ENCODE assay signal across 9 mouse cellular contexts in the genomic region with DNA sequence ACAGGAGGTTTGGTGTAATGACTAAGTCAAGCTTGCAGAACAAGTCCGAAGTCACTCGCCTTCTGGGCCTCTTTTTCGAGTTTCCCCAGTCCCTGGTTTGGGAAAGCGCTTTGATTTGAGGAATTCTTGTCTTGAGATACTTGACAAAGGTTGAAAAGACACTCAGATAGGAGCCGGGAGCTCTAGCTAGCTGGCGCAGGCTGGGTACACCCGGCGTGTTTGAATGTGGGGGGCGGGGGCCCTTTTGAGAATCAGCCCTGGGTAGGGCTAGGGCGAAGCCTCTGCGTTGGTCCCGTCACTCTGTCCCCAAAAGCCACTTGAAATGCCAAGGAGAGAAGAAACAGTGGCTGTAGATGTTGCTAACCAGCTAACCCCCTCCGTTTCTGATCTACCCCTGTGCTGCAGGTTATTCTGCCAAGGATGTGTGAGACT.
DNase-seq lines count a peak whose midpoint lies in the region; ATAC-seq and TF ChIP-seq lines count a peak whose summit lies in the region.
"Had no signal": no experiment of that assay in that cellular context is flagged by ENCODE, and none has a peak within 500 bp of the region (broad histone marks: within the 10 kb centered on the region; RNA-seq: fewer than 3 reads in every experiment).

No protein-coding gene starts in this region.

- no peak for TF ChIP-seq POLR2A in kidney, adult 2 months (IDR thresholded peaks at IDR 0.05; ENCODE audit: low read depth, low read length)

- ATAC-seq in kidney, embryonic 15.5 days (replicated peaks; ENCODE audit: low FRiP score) = no peak
- ATAC-seq in embryonic facial prominence, embryonic 13.5 days (ENCODE audit: insufficient number of reproducible peaks, insufficient read depth, low FRiP score, low TSS enrichment, low read depth) = no peak
- no peak for ATAC-seq in intestine, embryonic 15.5 days
- ATAC-seq in neural tube, embryonic 14.5 days (ENCODE audit: low read depth) = no peak
- ATAC-seq in megakaryocyte progenitor cell, adult 5-6 weeks (replicated peaks; ENCODE audit: poor library complexity) = no peak

- H3K4me2 ChIP-seq in kidney, embryonic 15.5 days = peak overlapping the region; percentile 96
- H3K4me2 ChIP-seq in embryonic facial prominence, embryonic 13.5 days = peak overlapping the region; percentile 92
- peak overlapping the region; percentile 96 for H3K4me2 ChIP-seq in intestine, embryonic 15.5 days (replicated peaks)
- H3K4me2 ChIP-seq in neural tube, embryonic 14.5 days (ENCODE audit: low read depth, low read length) = peak overlapping the region; percentile 70

- peak overlapping the region; percentile 58 for H3K4me3 ChIP-seq in kidney, embryonic 15.5 days (replicated peaks)
- peak overlapping the region; percentile 57 for H3K4me3 ChIP-seq in embryonic facial prominence, embryonic 13.5 days
- H3K4me3 ChIP-seq in intestine, embryonic 15.5 days (replicated peaks) = peak overlapping the region; percentile 47
- peak overlapping the region; percentile 57 for H3K4me3 ChIP-seq in neural tube, embryonic 14.5 days (ENCODE audit: low read depth, low read length)
- H3K4me3 ChIP-seq in kidney, adult 2 months (ENCODE audit: insufficient read depth, low read depth, low read length) = no peak overlapping the region

- peaks cover 95% of the 10 kb centered on the region for H3K27me3 ChIP-seq in kidney, embryonic 15.5 days
- peaks cover 94% of the 10 kb centered on the region for H3K27me3 ChIP-seq in embryonic facial prominence, embryonic 13.5 days
- H3K27me3 ChIP-seq in intestine, embryonic 15.5 days (replicated peaks) = peaks cover 64% of the 10 kb centered on the region
- H3K27me3 ChIP-seq in neural tube, embryonic 14.5 days (ENCODE audit: control insufficient read depth, insufficient read depth, low read length) = peaks cover 23% of the 10 kb centered on the region
- peaks cover 6% of the 10 kb centered on the region; the same call in 1 of the 2 replicates for H3K27me3 ChIP-seq in kidney, adult 2 months (replicated peaks; ENCODE audit: control insufficient read depth, insufficient read depth, low read length)

- H3K36me3 ChIP-seq in kidney, embryonic 15.5 days = no peaks in the 10 kb centered on the region
- H3K36me3 ChIP-seq in embryonic facial prominence, embryonic 13.5 days = no peaks in the 10 kb centered on the region
- no peaks in the 10 kb centered on the region for H3K36me3 ChIP-seq in intestine, embryonic 15.5 days
- H3K36me3 ChIP-seq in neural tube, embryonic 14.5 days (ENCODE audit: control insufficient read depth, insufficient read depth, low read length) = no peaks in the 10 kb centered on the region
- H3K36me3 ChIP-seq in kidney, adult 2 months (ENCODE audit: control insufficient read depth, insufficient read depth, low read length) = no peaks in the 10 kb centered on the region
- H3K36me3 ChIP-seq: G1E had no signal

- 2% methylated on average over 13 of the region's 13 CpGs for WGBS in kidney, embryonic 15.5 days
- WGBS in embryonic facial prominence, embryonic 13.5 days = 1% methylated on average over 13 of the region's 13 CpGs
- 2% methylated on average over 13 of the region's 13 CpGs for WGBS in intestine, embryonic 15.5 days
- WGBS in neural tube, embryonic 14.5 days = under 1% methylated on average over 13 of the region's 13 CpGs
- 4% methylated on average over 13 of the region's 13 CpGs for WGBS in kidney, adult 2 months

- peaks cover 38% of the 10 kb centered on the region for H3K4me1 ChIP-seq in kidney, embryonic 15.5 days
- H3K4me1 ChIP-seq in embryonic facial prominence, embryonic 13.5 days = peaks cover 36% of the 10 kb centered on the region
- peaks cover 27% of the 10 kb centered on the region for H3K4me1 ChIP-seq in intestine, embryonic 15.5 days (replicated peaks)
- no peaks in the 10 kb centered on the region for H3K4me1 ChIP-seq in neural tube, embryonic 14.5 days (ENCODE audit: control insufficient read depth, insufficient read depth, low read length)
- H3K4me1 ChIP-seq in kidney, adult 2 months (ENCODE audit: control insufficient read depth, insufficient read depth, low read length) = no peaks in the 10 kb centered on the region

- H3K27ac ChIP-seq in kidney, embryonic 15.5 days = no peak overlapping the region
- no peak overlapping the region for H3K27ac ChIP-seq in embryonic facial prominence, embryonic 13.5 days
- H3K27ac ChIP-seq in intestine, embryonic 15.5 days = no peak overlapping the region
- H3K27ac ChIP-seq in neural tube, embryonic 14.5 days (ENCODE audit: low read depth, low read length) = 0 out of 2 replicates have a peak overlapping the region, but pooled peaks have one; percentile 72
- no peak overlapping the region for H3K27ac ChIP-seq in kidney, adult 2 months (ENCODE audit: insufficient read depth, low read depth, low read length)

- peak overlapping the region; percentile 35; the same call in 1 of the 2 replicates for H3K9ac ChIP-seq in kidney, embryonic 15.5 days
- peak overlapping the region; percentile 72 for H3K9ac ChIP-seq in embryonic facial prominence, embryonic 13.5 days
- H3K9ac ChIP-seq in intestine, embryonic 15.5 days = peak overlapping the region; percentile 36; the same call in 1 of the 2 replicates
- peak overlapping the region; percentile 66 for H3K9ac ChIP-seq in neural tube, embryonic 14.5 days (replicated peaks; ENCODE audit: low read depth, low read length)

- DNase-seq in kidney, postnatal 4 days = no peak
- DNase-seq in testis, postnatal 14 days (ENCODE audit: low spot score) = no peak
- DNase-seq in kidney, adult 2 months = no peak

- H3K9me3 ChIP-seq in kidney, embryonic 15.5 days (replicated peaks) = no peaks in the 10 kb centered on the region
- no peaks in the 10 kb centered on the region for H3K9me3 ChIP-seq in embryonic facial prominence, embryonic 13.5 days
- no peaks in the 10 kb centered on the region for H3K9me3 ChIP-seq in intestine, embryonic 15.5 days
- H3K9me3 ChIP-seq in neural tube, embryonic 14.5 days (ENCODE audit: control insufficient read depth, low read length) = no peaks in the 10 kb centered on the region

- no peak for TF ChIP-seq CTCF in kidney, adult 2 months (conservative IDR thresholded peaks at IDR 0.05; ENCODE audit: insufficient read depth, insufficient read length, low read depth, low read length)
